22 mouse cellular contexts compared by ENCODE assay signal in the genomic region with DNA sequence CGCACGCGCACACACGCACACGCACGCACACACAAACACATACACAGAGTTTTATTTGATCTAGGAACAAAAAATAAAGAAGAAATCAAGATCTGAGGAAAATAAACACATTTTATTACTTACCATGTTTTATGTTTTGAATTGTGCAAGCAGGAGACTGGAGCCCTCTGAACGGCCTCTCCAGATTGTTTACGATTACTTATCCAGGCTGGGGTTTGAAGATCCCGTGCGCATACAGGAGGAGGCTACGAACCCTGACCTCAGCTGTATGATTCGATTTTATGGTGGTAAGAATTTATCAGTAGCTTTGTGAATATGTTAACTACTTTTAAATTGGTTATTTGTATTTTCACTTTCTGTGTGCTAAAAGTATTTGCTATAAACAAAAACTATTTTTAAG. TPM values are rescaled to one million over a fixed set of nuclear protein-coding genes. Genes with fewer than 3 reads are reported as not detected.
A peak's percentile ranks its signal among the peaks of the same experiment; 100 is the strongest.
DNase-seq lines count a peak whose midpoint lies in the region; ATAC-seq and TF ChIP-seq lines count a peak whose summit lies in the region.
"Had no signal": no experiment of that assay in that cellular context is flagged by ENCODE, and none has a peak within 500 bp of the region (broad histone marks: within the 10 kb centered on the region; RNA-seq: fewer than 3 reads in every experiment).

No protein-coding gene starts in this region.

- no peak overlapping the region for H3K4me3 ChIP-seq in intestine, postnatal 0 days (ENCODE audit: low read depth, low read length)
- no peak overlapping the region for H3K4me3 ChIP-seq in intestine, embryonic 16.5 days (ENCODE audit: low read length)
- H3K4me3 ChIP-seq in ES-Bruce4 (ENCODE audit: low read depth, low read length), result peak overlapping the region; percentile 39
- H3K4me3 ChIP-seq in ES-E14 (ENCODE audit: insufficient read depth in 1 of 2, low read depth in 1 of 2, low read length in 2 of 2, poor library complexity in 1 of 2, severe bottlenecking in 1 of 2), result peak overlapping the region; percentile 19 to 36
- no peak overlapping the region for H3K4me3 ChIP-seq in liver, embryonic 11.5 days (ENCODE audit: low read depth, low read length)
- H3K4me3 ChIP-seq: embryonic facial prominence, embryonic 13.5 days; embryonic facial prominence, embryonic 15.5 days; erythroblast, embryonic 14.5 days; forebrain, embryonic 10.5 days; forebrain, embryonic 12.5 days had no signal

- in situ Hi-C loops in ES-E14 (cut with MboI; ENCODE audit: low sequenced_read_pairs in 2 of 2, unreplicated experiment in 2 of 2), result no loop called here

- no peaks in the 10 kb centered on the region for H3K27me3 ChIP-seq in intestine, postnatal 0 days (replicated peaks; ENCODE audit: control insufficient read depth, insufficient read depth, low read length)
- no peaks in the 10 kb centered on the region for H3K27me3 ChIP-seq in intestine, embryonic 16.5 days (replicated peaks; ENCODE audit: control insufficient read depth, insufficient read depth, low read length)
- no peaks in the 10 kb centered on the region for H3K27me3 ChIP-seq in ES-Bruce4 (ENCODE audit: control insufficient read depth, insufficient read depth, low read length, poor library complexity, severe bottlenecking)
- H3K27me3 ChIP-seq in liver, embryonic 11.5 days (replicated peaks; ENCODE audit: control insufficient read depth, insufficient read depth, low read length), result no peaks in the 10 kb centered on the region
- H3K27me3 ChIP-seq: embryonic facial prominence, embryonic 13.5 days; embryonic facial prominence, embryonic 15.5 days; forebrain, embryonic 12.5 days had no signal

- H3K4me1 ChIP-seq in intestine, postnatal 0 days (replicated peaks; ENCODE audit: control insufficient read depth, insufficient read depth, low read length), result no peaks in the 10 kb centered on the region
- H3K4me1 ChIP-seq in intestine, embryonic 16.5 days (ENCODE audit: control insufficient read depth, insufficient read depth, low read length), result no peaks in the 10 kb centered on the region
- peaks cover 2% of the 10 kb centered on the region for H3K4me1 ChIP-seq in ES-Bruce4 (ENCODE audit: control insufficient read depth, insufficient read depth, low read length)
- peaks cover 4 to 9% of the 10 kb centered on the region in 2 experiments; a peak in 2 of 4 replicates for H3K4me1 ChIP-seq in ES-E14 (ENCODE audit: control insufficient read depth in 2 of 2, insufficient read depth in 2 of 2, low read length in 2 of 2, poor library complexity in 1 of 2)
- H3K4me1 ChIP-seq in liver, embryonic 11.5 days (replicated peaks; ENCODE audit: control insufficient read depth, insufficient read depth, low read length), result no peaks in the 10 kb centered on the region
- H3K4me1 ChIP-seq: embryonic facial prominence, embryonic 13.5 days; embryonic facial prominence, embryonic 15.5 days; forebrain, embryonic 10.5 days; forebrain, embryonic 12.5 days had no signal

- H3K36me3 ChIP-seq in intestine, postnatal 0 days (ENCODE audit: control insufficient read depth, insufficient read depth), result no peaks in the 10 kb centered on the region
- no peaks in the 10 kb centered on the region for H3K36me3 ChIP-seq in intestine, embryonic 16.5 days (ENCODE audit: control insufficient read depth, insufficient read depth, low read length)
- H3K36me3 ChIP-seq in ES-Bruce4 (ENCODE audit: control insufficient read depth, insufficient read depth, low read length, poor library complexity, severe bottlenecking) (no peaks in the 10 kb centered on the region), ES-E14 (ENCODE audit: control insufficient read depth, insufficient read depth, low read length, poor library complexity, severe bottlenecking) (no peaks in the 10 kb centered on the region; the same call in 1 of the 2 replicates)
- peaks cover 2% of the 10 kb centered on the region for H3K36me3 ChIP-seq in liver, embryonic 11.5 days (ENCODE audit: control insufficient read depth, insufficient read depth, low read length)

- no peak overlapping the region for H3K4me2 ChIP-seq in intestine, postnatal 0 days (replicated peaks; ENCODE audit: low read depth)
- H3K4me2 ChIP-seq in intestine, embryonic 16.5 days (ENCODE audit: low read depth, low read length), result no peak overlapping the region
- no peak overlapping the region for H3K4me2 ChIP-seq in liver, embryonic 11.5 days
- H3K4me2 ChIP-seq: embryonic facial prominence, embryonic 13.5 days; embryonic facial prominence, embryonic 15.5 days; forebrain, embryonic 12.5 days had no signal

- H3K9ac ChIP-seq in intestine, postnatal 0 days (ENCODE audit: low read depth, low read length), result no peak overlapping the region
- no peak overlapping the region for H3K9ac ChIP-seq in intestine, embryonic 16.5 days (ENCODE audit: low read depth, low read length)
- H3K9ac ChIP-seq in ES-Bruce4 (ENCODE audit: low read depth, poor library complexity, severe bottlenecking), result no peak overlapping the region
- no peak overlapping the region for H3K9ac ChIP-seq in ES-E14 (ENCODE audit: insufficient read depth, low read depth, low read length, poor library complexity, severe bottlenecking)
- H3K9ac ChIP-seq in liver, embryonic 11.5 days (ENCODE audit: low read depth, low read length), result no peak overlapping the region
- H3K9ac ChIP-seq: embryonic facial prominence, embryonic 13.5 days; embryonic facial prominence, embryonic 15.5 days; forebrain, embryonic 12.5 days had no signal

- DNase-seq in ES-E14 (ENCODE audit: low read depth, low spot score), result no peak
- DNase-seq in liver, embryonic 11.5 days (ENCODE audit: low spot score), result no peak
- DNase-seq: adrenal gland, adult 2 months; adrenal gland, postnatal 10 days; adrenal gland, postnatal 25 days; cerebellum, adult 11 months; cerebellum, adult 18-20 months; cerebellum, adult 8-10 months; cerebellum, adult 9-11 months; cerebellum, postnatal 14 days; cerebellum, postnatal 36 days; embryo, embryonic 11 days had no signal

- 0 out of 2 replicates have a peak, but pooled peaks have one; percentile 51 for ATAC-seq in intestine, postnatal 0 days
- ATAC-seq in intestine, embryonic 16.5 days, result no peak
- no peak for ATAC-seq in liver, embryonic 11.5 days (replicated peaks; ENCODE audit: low FRiP score)
- ATAC-seq: forebrain, embryonic 14.5 days; forebrain, embryonic 16.5 days had no signal

- TF ChIP-seq EP300 in ES-Bruce4 (IDR thresholded peaks at IDR 0.05; ENCODE audit: insufficient read depth, low read depth, low read length), result no peak

- no peak for TF ChIP-seq POLR2A in ES-Bruce4 (IDR thresholded peaks at IDR 0.05; ENCODE audit: insufficient read depth, low read length)

- TF ChIP-seq CTCF in intestine, postnatal 0 days (IDR thresholded peaks at IDR 0.05; ENCODE audit: low read depth), result no peak
- no peak for TF ChIP-seq CTCF in ES-Bruce4 (IDR thresholded peaks at IDR 0.05; ENCODE audit: low read depth, low read length)

- H3K27ac ChIP-seq in intestine, postnatal 0 days (ENCODE audit: low read depth, low read length), result no peak overlapping the region
- no peak overlapping the region for H3K27ac ChIP-seq in intestine, embryonic 16.5 days (ENCODE audit: low read length)
- H3K27ac ChIP-seq in ES-Bruce4 (ENCODE audit: insufficient read depth, low read length) (no peak overlapping the region), ES-E14 (ENCODE audit: insufficient read depth, low read depth, low read length, poor library complexity, severe bottlenecking) (no peak overlapping the region)
- no peak overlapping the region for H3K27ac ChIP-seq in liver, embryonic 11.5 days (ENCODE audit: low read depth, low read length)
- H3K27ac ChIP-seq: embryonic facial prominence, embryonic 13.5 days; embryonic facial prominence, embryonic 15.5 days; forebrain, embryonic 10.5 days; forebrain, embryonic 12.5 days had no signal

- 55% methylated on average over 12 of the region's 12 CpGs for WGBS in intestine, postnatal 0 days
- WGBS in intestine, embryonic 16.5 days, result 60% methylated on average over 12 of the region's 12 CpGs
- WGBS in liver, embryonic 11.5 days, result 91% methylated on average over 12 of the region's 12 CpGs

- 0 out of 2 replicates have a peak, but pooled peaks cover 3% of the 10 kb centered on the region for H3K9me3 ChIP-seq in intestine, postnatal 0 days (ENCODE audit: control insufficient read depth)
- no peaks in the 10 kb centered on the region for H3K9me3 ChIP-seq in intestine, embryonic 16.5 days (ENCODE audit: control insufficient read depth, low read length)
- peaks cover 3% of the 10 kb centered on the region; the same call in 1 of the 2 replicates for H3K9me3 ChIP-seq in ES-Bruce4 (replicated peaks; ENCODE audit: control insufficient read depth, insufficient read depth, low read length, poor library complexity, severe bottlenecking)
- no peaks in the 10 kb centered on the region for H3K9me3 ChIP-seq in ES-E14 (ENCODE audit: control insufficient read depth, insufficient read depth, low read depth, low read length)
- H3K9me3 ChIP-seq in liver, embryonic 11.5 days (ENCODE audit: control insufficient read depth, low read length), result no peaks in the 10 kb centered on the region
- H3K9me3 ChIP-seq: embryonic facial prominence, embryonic 13.5 days; embryonic facial prominence, embryonic 15.5 days; forebrain, embryonic 12.5 days had no signal

TF ChIP-seq in ES-E14, 5 proteins besides CTCF, POLR2A, EP300 and RAD21:
- no peak for TF ChIP-seq ZNF384 (IDR thresholded peaks at IDR 0.05; ENCODE audit: low read depth, low read length)
- TF ChIP-seq ZC3H11A (IDR thresholded peaks at IDR 0.05; ENCODE audit: borderline replicate concordance, low read depth, low read length), result no peak
- no peak for TF ChIP-seq HCFC1 (IDR thresholded peaks at IDR 0.05; ENCODE audit: borderline replicate concordance, insufficient read depth, low read length)
- no peak for TF ChIP-seq MAFK (IDR thresholded peaks at IDR 0.05; ENCODE audit: insufficient read depth, low read depth, low read length)

RNA-seq across cellular contexts. Expression of a gene that starts 27.0 kb away (rescaled TPM):
- 3.1 and 4.1 TPM in 2 replicates for polyA plus RNA-seq in intestine, postnatal 0 days (2015; fragmentation: Nextera tagmentation; extraction: Ambion mirVana)
- polyA plus RNA-seq in intestine, embryonic 16.5 days (2015; fragmentation: Nextera tagmentation; extraction: Ambion mirVana), result 1.7 and 2.1 TPM in 2 replicates
- 8.6 and 10.2 TPM in 2 replicates for polyA plus RNA-seq in ES-Bruce4 (2011; ENCODE audit: insufficient read depth, insufficient read length, low read depth, missing spikeins)
- 2.0 and 2.9 TPM in 2 replicates for total RNA-seq in ES-E14 (2012; rRNA removed)
- polyA plus RNA-seq in liver, embryonic 11.5 days (2014; fragmentation: Nextera tagmentation; extraction: Ambion mirVana), result 3.5 and 3.7 TPM in 2 replicates

Comparison
In these comparisons a context has a peak if more than half of its experiments do, and no peak if none do; other contexts are left out.
1. H3K4me3 ChIP-seq: peak in ES-Bruce4 (single experiment) and ES-E14 (2 of 2); none in intestine, postnatal 0 days (single experiment), intestine, embryonic 16.5 days (single experiment) and liver, embryonic 11.5 days (single experiment).